ENCODE assay signal across 9 mouse cellular contexts in the genomic region with DNA sequence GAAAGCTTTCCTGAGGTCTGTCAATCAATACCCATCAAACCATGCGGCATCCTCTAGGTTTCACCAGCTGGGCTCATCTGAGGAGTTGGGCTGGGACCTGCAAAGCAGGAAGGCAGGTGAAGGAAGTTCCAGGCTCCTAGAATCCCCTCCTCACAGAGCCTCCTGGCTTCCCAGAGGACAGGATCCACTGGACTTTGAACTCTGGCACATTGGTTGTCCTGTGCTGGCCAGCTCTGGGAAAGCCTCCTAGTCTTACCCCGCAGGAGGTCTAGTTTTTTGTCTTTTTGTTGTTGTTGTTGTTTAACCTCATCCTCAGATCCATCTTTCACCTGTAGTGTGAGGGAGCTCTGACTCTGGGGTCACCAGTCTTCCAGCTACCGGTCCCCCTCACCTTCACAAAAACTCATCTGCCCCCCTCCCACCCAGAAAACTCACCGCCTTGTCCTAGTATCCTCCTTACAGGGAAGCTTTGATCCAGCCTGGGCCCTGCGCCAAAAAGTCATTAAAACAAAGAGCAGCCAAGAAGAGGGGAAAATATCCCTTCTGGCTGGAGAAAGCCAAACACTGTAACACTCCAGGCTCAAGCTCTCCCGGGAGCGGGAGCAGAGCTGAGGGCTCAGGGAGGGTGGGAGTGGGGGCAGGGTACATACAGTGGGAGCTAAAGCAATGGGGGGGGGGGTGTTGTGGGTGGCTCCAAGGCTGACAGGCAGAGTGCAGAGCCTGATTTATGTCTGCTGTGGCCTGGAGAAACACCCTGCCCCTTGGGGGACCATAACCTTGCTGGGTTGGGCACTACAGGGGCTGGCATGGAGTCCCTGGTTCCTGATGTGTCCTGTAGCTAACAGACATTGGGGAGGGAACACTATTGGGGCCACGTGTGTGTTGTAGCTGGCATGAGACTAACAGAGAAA.
DNase-seq lines count a peak whose midpoint lies in the region; ATAC-seq and TF ChIP-seq lines count a peak whose summit lies in the region.
"Had no signal": no experiment of that assay in that cellular context is flagged by ENCODE, and none has a peak within 500 bp of the region (broad histone marks: within the 10 kb centered on the region; RNA-seq: fewer than 3 reads in every experiment).

No protein-coding gene starts in this region.

- peak; percentile 92 for DNase-seq in NIH3T3 (ENCODE audit: low read depth)
- peak; percentile 68 to 70 for DNase-seq in cerebellum, adult 18-20 months
- DNase-seq in gastrocnemius, adult 18-20 months (ENCODE audit: low spot score), result peak; percentile 82
- peak; percentile 75 to 93 for DNase-seq in left cerebral cortex, postnatal 10 days (ENCODE audit: extremely low spot score in 1 of 2, low spot score in 2 of 2)
- DNase-seq in midbrain, embryonic 11.5 days (ENCODE audit: low spot score, missing footprints), result no peak
- peak; percentile 69 for DNase-seq in stomach, postnatal 0 days (ENCODE audit: low spot score)

- no peak for TF ChIP-seq CTCF in stomach, postnatal 0 days (IDR thresholded peaks at IDR 0.05; ENCODE audit: low read depth)

- H3K4me1 ChIP-seq in hindbrain, embryonic 12.5 days, result peaks cover 30% of the 10 kb centered on the region
- H3K4me1 ChIP-seq in midbrain, embryonic 11.5 days (ENCODE audit: control insufficient read depth, insufficient read depth, low read length), result peaks cover 19% of the 10 kb centered on the region
- peaks cover 17% of the 10 kb centered on the region for H3K4me1 ChIP-seq in stomach, postnatal 0 days (replicated peaks; ENCODE audit: control insufficient read depth, insufficient read depth)

- no peak overlapping the region; the same call in 1 of the 2 replicates for H3K4me2 ChIP-seq in hindbrain, embryonic 12.5 days (replicated peaks)
- no peak overlapping the region for H3K4me2 ChIP-seq in midbrain, embryonic 11.5 days
- no peak overlapping the region; the same call in 1 of the 2 replicates for H3K4me2 ChIP-seq in stomach, postnatal 0 days (replicated peaks; ENCODE audit: low read depth)

- no peaks in the 10 kb centered on the region for H3K36me3 ChIP-seq in hindbrain, embryonic 12.5 days
- H3K36me3 ChIP-seq in midbrain, embryonic 11.5 days (ENCODE audit: control insufficient read depth, insufficient read depth, low read length), result no peaks in the 10 kb centered on the region
- H3K36me3 ChIP-seq in stomach, postnatal 0 days (ENCODE audit: control insufficient read depth, insufficient read depth, low read length), result no peaks in the 10 kb centered on the region
- H3K36me3 ChIP-seq: G1E had no signal

- H3K4me3 ChIP-seq in hindbrain, embryonic 12.5 days, result no peak overlapping the region
- no peak overlapping the region for H3K4me3 ChIP-seq in midbrain, embryonic 11.5 days (ENCODE audit: low read depth, low read length)
- no peak overlapping the region for H3K4me3 ChIP-seq in stomach, postnatal 0 days (ENCODE audit: low read depth, low read length)

- H3K27ac ChIP-seq in hindbrain, embryonic 12.5 days, result peak overlapping the region; percentile 82
- no peak overlapping the region for H3K27ac ChIP-seq in midbrain, embryonic 11.5 days (ENCODE audit: low read depth, low read length)
- H3K27ac ChIP-seq in stomach, postnatal 0 days (replicated peaks), result peak overlapping the region; percentile 79

- 28% methylated on average over 8 of the region's 8 CpGs for WGBS in hindbrain, embryonic 12.5 days
- 44% methylated on average over 8 of the region's 8 CpGs for WGBS in midbrain, embryonic 11.5 days
- WGBS in stomach, postnatal 0 days, result 13% methylated on average over 8 of the region's 8 CpGs

- no peak for TF ChIP-seq EP300 in stomach, postnatal 0 days (optimal IDR thresholded peaks at IDR 0.05)

- peaks cover 6% of the 10 kb centered on the region; the same call in 1 of the 2 replicates for H3K9me3 ChIP-seq in hindbrain, embryonic 12.5 days (replicated peaks)
- H3K9me3 ChIP-seq in midbrain, embryonic 11.5 days (ENCODE audit: control insufficient read depth, low read length), result no peaks in the 10 kb centered on the region
- no peaks in the 10 kb centered on the region for H3K9me3 ChIP-seq in stomach, postnatal 0 days (ENCODE audit: control insufficient read depth, low read length)
- H3K9me3 ChIP-seq: G1E had no signal

- no peaks in the 10 kb centered on the region for H3K27me3 ChIP-seq in hindbrain, embryonic 12.5 days
- H3K27me3 ChIP-seq in midbrain, embryonic 11.5 days (ENCODE audit: control insufficient read depth, insufficient read depth, low read length), result no peaks in the 10 kb centered on the region
- H3K27me3 ChIP-seq in stomach, postnatal 0 days (ENCODE audit: control insufficient read depth, insufficient read depth, low read length), result no peaks in the 10 kb centered on the region

- ATAC-seq in hindbrain, embryonic 12.5 days (ENCODE audit: low FRiP score), result peak; percentile 58
- ATAC-seq in midbrain, embryonic 11.5 days (ENCODE audit: low FRiP score), result peak; percentile 38; the same call in 1 of the 2 replicates
- peak; percentile 62 for ATAC-seq in stomach, postnatal 0 days (ENCODE audit: low FRiP score, low TSS enrichment)
- no peak for ATAC-seq in granulocyte monocyte progenitor cell, adult 5-6 weeks (replicated peaks; ENCODE audit: poor library complexity, severe bottlenecking)

- intact Hi-C loops in left cerebral cortex, postnatal 10 days (cut with DNase I), result no loop called here

- no peak overlapping the region for H3K9ac ChIP-seq in hindbrain, embryonic 12.5 days
- H3K9ac ChIP-seq in midbrain, embryonic 11.5 days (ENCODE audit: low read length), result no peak overlapping the region
- H3K9ac ChIP-seq in stomach, postnatal 0 days (ENCODE audit: low read length), result no peak overlapping the region
